Mouse (Mus musculus): ENCODE data around the gene Sh3kbp1.

The Sh3kbp1 gene

GRCm38 (mm10) chrX:159677585-159678319, 50.7 kb downstream of the Sh3kbp1 start:
- no peak for DNase-seq (ENCODE audit: low spot score in 2 of 2)

- DNase-seq (ENCODE audit: low spot score in 2 of 2): no peak
Observed at GRCm38 (mm10) chrX:159678320-159678835, 51.3 kb downstream of the Sh3kbp1 start.

GRCm38 (mm10) chrX:159685521-159685920, 58.4 kb downstream of the Sh3kbp1 start:
- DNase-seq (ENCODE audit: low spot score in 2 of 2): no peak

- DNase-seq (ENCODE audit: low spot score in 2 of 2): no peak
Observed at GRCm38 (mm10) chrX:159686850-159687249, 59.8 kb downstream of the Sh3kbp1 start.

GRCm38 (mm10) chrX:159688698-159689097, 61.6 kb downstream of the Sh3kbp1 start:
- DNase-seq (ENCODE audit: low spot score in 2 of 2): no peak

GRCm38 (mm10) chrX:159689785-159690416, 62.8 kb downstream of the Sh3kbp1 start:
- no peak for DNase-seq (ENCODE audit: low spot score in 2 of 2)

- no peak for DNase-seq (ENCODE audit: low spot score in 2 of 2)
Observed at GRCm38 (mm10) chrX:159693126-159693525, 66.1 kb downstream of the Sh3kbp1 start.

GRCm38 (mm10) chrX:159696545-159696944, 69.5 kb downstream of the Sh3kbp1 start:
- no peak for DNase-seq (ENCODE audit: low spot score in 2 of 2)

- DNase-seq (ENCODE audit: low spot score in 2 of 2): no peak
Observed at GRCm38 (mm10) chrX:159697030-159697454, 70.0 kb downstream of the Sh3kbp1 start.

- no peak for DNase-seq (ENCODE audit: low spot score in 2 of 2)
Observed at GRCm38 (mm10) chrX:159702850-159703249, 75.8 kb downstream of the Sh3kbp1 start.

- DNase-seq (ENCODE audit: low spot score in 2 of 2): no peak
Observed at GRCm38 (mm10) chrX:159704381-159705004, 77.4 kb downstream of the Sh3kbp1 start.

GRCm38 (mm10) chrX:159705412-159705811, 78.3 kb downstream of the Sh3kbp1 start:
- no peak for DNase-seq (ENCODE audit: low spot score in 2 of 2)

GRCm38 (mm10) chrX:159708076-159708830, 81.2 kb downstream of the Sh3kbp1 start:
- no peak for DNase-seq (ENCODE audit: low spot score in 2 of 2)

- DNase-seq (ENCODE audit: low spot score in 2 of 2): no peak
Observed at GRCm38 (mm10) chrX:159709296-159709695, 82.2 kb downstream of the Sh3kbp1 start.

- no peak for DNase-seq (ENCODE audit: low spot score in 2 of 2)
Observed at GRCm38 (mm10) chrX:159711070-159712029, 84.3 kb downstream of the Sh3kbp1 start.

GRCm38 (mm10) chrX:159713191-159713590, 86.1 kb downstream of the Sh3kbp1 start:
- no peak for DNase-seq (ENCODE audit: low spot score in 2 of 2)

GRCm38 (mm10) chrX:159721390-159721789, 94.3 kb downstream of the Sh3kbp1 start:
- no peak for DNase-seq (ENCODE audit: low spot score in 2 of 2)

- DNase-seq (ENCODE audit: low spot score in 2 of 2): no peak
Observed at GRCm38 (mm10) chrX:159731421-159731820, 104.3 kb downstream of the Sh3kbp1 start.

- DNase-seq (ENCODE audit: low spot score in 2 of 2): no peak
Observed at GRCm38 (mm10) chrX:159732845-159733244, 105.8 kb downstream of the Sh3kbp1 start.

GRCm38 (mm10) chrX:159733948-159734347, 106.9 kb downstream of the Sh3kbp1 start:
- DNase-seq (ENCODE audit: low spot score in 2 of 2): no peak

All from cerebellum, postnatal 4 days (tissue).